Mouse (Mus musculus): ENCODE results near the gene Elmsan1.

Gene Elmsan1

GRCm38 (mm10) chr12:84193642-84194399 lies 24.9 kb downstream of the Elmsan1 start:
- in situ Hi-C loops (cut with MboI; ENCODE audit: low sequenced_read_pairs): no loop called here

GRCm38 (mm10) chr12:84192741-84193641 lies 25.7 kb downstream of the Elmsan1 start:
- in situ Hi-C loops (cut with MboI; ENCODE audit: low sequenced_read_pairs): no loop called here

GRCm38 (mm10) chr12:84192280-84192679 lies 26.4 kb downstream of the Elmsan1 start:
- in situ Hi-C loops (cut with MboI; ENCODE audit: low sequenced_read_pairs): no loop called here

GRCm38 (mm10) chr12:84191770-84192169 lies 26.9 kb downstream of the Elmsan1 start:
- in situ Hi-C loops (cut with MboI; ENCODE audit: low sequenced_read_pairs): no loop called here

- in situ Hi-C loops (cut with MboI; ENCODE audit: low sequenced_read_pairs): no loop called here
Observed at GRCm38 (mm10) chr12:84191190-84191589, 27.5 kb downstream of the Elmsan1 start.

GRCm38 (mm10) chr12:84190151-84190820 lies 28.4 kb downstream of the Elmsan1 start:
- in situ Hi-C loops (cut with MboI; ENCODE audit: low sequenced_read_pairs): no loop called here

- in situ Hi-C loops (cut with MboI; ENCODE audit: low sequenced_read_pairs): no loop called here
Observed at GRCm38 (mm10) chr12:84188881-84189444, 29.7 kb downstream of the Elmsan1 start.

GRCm38 (mm10) chr12:84187752-84188601 lies 30.7 kb downstream of the Elmsan1 start:
- in situ Hi-C loops (cut with MboI; ENCODE audit: low sequenced_read_pairs): no loop called here

- in situ Hi-C loops (cut with MboI; ENCODE audit: low sequenced_read_pairs): no loop called here
Observed at GRCm38 (mm10) chr12:84186950-84187349, 31.7 kb downstream of the Elmsan1 start.

GRCm38 (mm10) chr12:84186536-84186935 lies 32.1 kb downstream of the Elmsan1 start:
- in situ Hi-C loops (cut with MboI; ENCODE audit: low sequenced_read_pairs): no loop called here

- in situ Hi-C loops (cut with MboI; ENCODE audit: low sequenced_read_pairs): no loop called here
Observed at GRCm38 (mm10) chr12:84185547-84185946, 33.1 kb downstream of the Elmsan1 start.

- in situ Hi-C loops (cut with MboI; ENCODE audit: low sequenced_read_pairs): no loop called here
Observed at GRCm38 (mm10) chr12:84184979-84185378, 33.7 kb downstream of the Elmsan1 start.

GRCm38 (mm10) chr12:84181999-84182398 lies 36.7 kb downstream of the Elmsan1 start:
- in situ Hi-C loops (cut with MboI; ENCODE audit: low sequenced_read_pairs): no loop called here

- in situ Hi-C loops (cut with MboI; ENCODE audit: low sequenced_read_pairs): no loop called here
Observed at GRCm38 (mm10) chr12:84180701-84181435, 37.8 kb downstream of the Elmsan1 start.

GRCm38 (mm10) chr12:84180090-84180489 lies 38.6 kb downstream of the Elmsan1 start:
- in situ Hi-C loops (cut with MboI; ENCODE audit: low sequenced_read_pairs): no loop called here

- in situ Hi-C loops (cut with MboI; ENCODE audit: low sequenced_read_pairs): no loop called here
Observed at GRCm38 (mm10) chr12:84178652-84179445, 39.8 kb downstream of the Elmsan1 start.

GRCm38 (mm10) chr12:84178052-84178451 lies 40.6 kb downstream of the Elmsan1 start:
- in situ Hi-C loops (cut with MboI; ENCODE audit: low sequenced_read_pairs): no loop called here

- in situ Hi-C loops (cut with MboI; ENCODE audit: low sequenced_read_pairs): no loop called here
Observed at GRCm38 (mm10) chr12:84176886-84177765, 41.6 kb downstream of the Elmsan1 start.
